Mouse (Mus musculus) large intestine, adult 2 months (tissue): Measurements from ENCODE around the gene Clint1. TPM values are rescaled to one million over a fixed set of nuclear protein-coding genes. Genes with fewer than 3 reads are reported as not detected.

Experiments
- DNase-seq: peaks from one replicate; pipeline ENCODE4 v3.0.0-alpha.2; 2012; ENCODE audit warnings: low read depth, low spot score
- WGBS: fragments of 180-500 bp; shearing (Covaris S2); methylation state at CpG from one replicate; pipeline ENCODE4 v1.1.7; 2018; 5-methylcytosine and 5-hydroxymethylcytosine counted together
- polyA plus RNA-seq: library from polyadenylated mRNA; depleted of rRNA; stranded (reverse); fragments of >200 nt; gene quantifications from 2 replicates; pipeline ENCODE4 v1.2.3, GENCODE M21; 2012

Clint1 gene
- polyA plus RNA-seq, 1 experiment, result 78.2 TPM

DNA sequence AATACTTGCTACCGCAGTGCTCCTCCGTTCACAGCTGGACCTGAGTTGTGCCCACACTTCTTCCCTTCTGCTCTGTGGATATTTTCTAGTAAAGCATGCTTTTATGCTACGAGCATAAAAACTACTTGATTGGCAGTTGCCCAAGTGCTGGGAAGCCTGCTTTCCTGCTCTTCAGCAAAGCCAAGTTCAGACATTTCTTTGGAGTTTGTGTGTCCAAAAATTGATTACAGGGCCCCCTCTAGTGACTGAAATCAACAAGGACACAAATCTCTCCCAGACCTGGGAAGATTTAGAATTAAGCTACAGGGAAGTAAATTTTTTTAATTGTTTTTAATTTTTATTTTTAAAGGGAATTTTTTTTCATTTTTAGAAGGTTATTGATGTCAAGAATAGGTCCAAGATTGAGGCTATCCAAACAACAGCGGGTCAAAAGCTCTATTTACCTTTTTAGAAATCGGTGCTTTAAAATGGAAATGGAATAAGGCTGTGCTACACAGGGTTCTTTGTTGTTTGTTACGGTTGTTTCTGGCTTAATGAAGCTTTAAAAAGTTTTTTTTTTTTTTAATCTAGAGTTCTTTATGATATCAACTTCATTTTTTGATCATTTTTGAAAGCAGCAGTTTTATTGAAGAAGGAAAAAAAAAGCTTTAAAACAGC lies 29.3 kb downstream of the Clint1 start:
- DNase-seq, result no peak

DNA sequence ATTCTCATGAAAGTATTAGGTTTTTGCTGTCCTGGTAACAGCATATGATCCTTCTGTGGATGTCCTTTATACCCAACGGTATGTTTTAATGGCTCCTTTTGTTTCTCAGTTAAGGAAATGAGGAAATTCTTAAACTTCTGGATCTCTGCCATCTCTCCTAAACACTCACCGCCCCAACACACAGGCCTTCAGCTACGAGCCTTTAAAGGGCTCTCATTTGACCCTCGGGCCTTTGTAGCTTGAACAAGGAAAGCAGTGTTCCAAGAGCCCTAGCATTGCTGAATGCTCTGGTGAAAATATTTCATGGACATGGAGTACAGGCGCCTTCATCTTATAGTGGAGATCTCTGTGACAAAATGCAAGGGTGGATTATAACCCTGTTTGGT lies 29.8 kb downstream of the Clint1 start:
- 11% methylated on average over 5 of the region's 5 CpGs for WGBS
- no peak for DNase-seq

More for the DNA sequence above, 29.3 kb downstream of the Clint1 start:
- WGBS, result 19% methylated on average over 6 of the region's 6 CpGs

DNA sequence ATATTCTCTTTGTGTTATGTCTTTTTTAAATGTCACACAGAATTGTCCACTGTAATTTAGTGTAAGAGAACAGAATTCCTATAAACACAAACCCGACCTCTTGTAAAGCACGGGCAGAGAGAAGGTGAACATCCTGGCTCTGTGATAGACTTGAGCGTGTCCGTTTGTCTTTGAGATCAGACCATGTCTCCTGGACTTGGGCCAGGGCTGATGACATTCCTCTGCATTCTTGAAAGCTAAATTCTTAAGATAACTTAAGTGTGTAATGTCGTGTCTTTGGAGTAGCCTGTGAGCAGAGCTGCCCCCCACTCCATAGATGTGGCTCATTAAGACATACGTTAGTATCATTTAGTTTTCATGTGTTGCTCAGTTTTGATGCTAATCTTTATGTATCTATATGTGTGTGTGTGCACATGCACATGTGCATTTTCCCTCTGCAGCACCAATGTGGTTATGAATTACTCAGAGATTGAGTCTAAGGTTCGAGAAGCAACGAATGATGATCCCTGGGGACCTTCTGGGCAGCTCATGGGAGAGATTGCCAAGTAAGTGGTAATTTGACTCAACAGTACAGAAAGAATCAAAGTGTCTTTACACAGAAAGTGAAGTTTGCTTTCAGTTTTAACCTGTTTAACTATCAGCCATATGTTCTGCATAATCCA lies 31.6 kb downstream of the Clint1 start:
- 24% methylated on average over 8 of the region's 8 CpGs for WGBS
- no peak for DNase-seq

DNA sequence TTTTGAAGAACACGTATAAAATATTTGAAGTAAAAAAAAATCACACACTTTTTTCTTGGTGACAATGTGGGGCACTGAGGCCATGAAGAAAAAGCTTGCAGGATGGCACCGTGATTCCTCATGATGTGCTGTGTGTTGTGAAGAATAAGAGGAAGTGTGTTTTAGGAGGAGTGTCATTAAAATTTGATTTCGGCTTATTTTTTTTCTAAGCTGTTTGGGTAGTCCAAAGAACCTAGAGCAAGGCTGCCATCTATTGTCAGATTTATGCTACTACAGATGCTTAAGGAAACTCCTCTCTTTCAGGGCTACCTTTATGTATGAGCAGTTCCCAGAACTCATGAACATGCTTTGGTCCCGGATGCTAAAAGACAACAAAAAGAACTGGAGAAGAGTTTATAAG lies 32.2 kb downstream of the Clint1 start:
- DNase-seq, result no peak

DNA sequence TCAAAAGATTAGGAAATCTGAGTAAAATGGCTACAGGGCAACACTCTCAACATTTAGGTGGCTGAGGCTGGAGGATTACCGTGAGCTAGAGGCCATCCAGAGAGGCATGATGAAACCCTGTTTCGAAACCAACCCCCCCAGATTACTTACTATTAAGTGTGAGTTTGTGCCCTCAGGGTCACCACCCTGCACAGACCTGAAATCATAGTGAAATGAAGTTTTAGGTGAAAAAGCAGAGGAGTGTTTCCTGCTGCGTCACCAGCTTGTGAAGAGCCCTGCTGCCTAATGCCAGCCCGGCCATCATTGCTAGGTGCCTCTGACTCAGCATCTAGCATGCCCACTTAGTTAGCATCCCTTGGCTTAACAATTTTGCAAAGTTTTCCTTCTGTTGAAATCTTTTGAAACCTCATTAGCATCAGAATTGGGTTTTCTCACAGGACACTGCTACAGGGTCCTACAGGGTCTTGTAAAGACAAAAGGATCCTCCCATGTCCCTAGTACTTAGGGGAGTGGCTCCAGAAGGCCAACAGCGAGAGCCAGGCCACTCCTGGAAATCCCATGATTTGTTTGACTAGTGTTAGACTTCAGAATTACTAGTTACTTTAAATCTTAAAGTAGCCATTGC lies 33.9 kb downstream of the Clint1 start:
- 83% methylated on average over 5 of the region's 5 CpGs for WGBS
- DNase-seq, result no peak

More for the DNA sequence above, 32.2 kb downstream of the Clint1 start:
- 25% methylated on average over 4 of the region's 4 CpGs for WGBS

DNA sequence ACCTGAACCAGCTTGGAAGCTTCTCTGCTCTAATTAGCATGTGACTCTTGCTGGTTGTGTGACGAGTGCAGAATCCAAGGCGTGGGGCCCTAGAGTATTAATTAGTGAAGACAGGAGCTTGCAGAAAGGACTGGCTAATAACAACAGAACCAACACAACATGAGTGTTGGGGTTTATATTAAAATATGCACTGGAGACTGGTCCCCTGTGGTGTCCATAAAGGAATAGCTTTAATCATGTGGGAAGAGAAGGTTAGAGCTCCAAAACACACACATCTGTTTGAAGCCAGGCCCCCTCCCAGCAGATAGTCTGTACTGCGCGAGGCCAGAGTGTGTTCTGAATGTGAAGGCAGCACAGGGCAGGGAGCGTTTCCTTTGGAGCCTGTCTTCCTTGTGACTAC lies 34.7 kb downstream of the Clint1 start:
- 95% methylated on average over 5 of the region's 5 CpGs for WGBS
- no peak for DNase-seq

DNA sequence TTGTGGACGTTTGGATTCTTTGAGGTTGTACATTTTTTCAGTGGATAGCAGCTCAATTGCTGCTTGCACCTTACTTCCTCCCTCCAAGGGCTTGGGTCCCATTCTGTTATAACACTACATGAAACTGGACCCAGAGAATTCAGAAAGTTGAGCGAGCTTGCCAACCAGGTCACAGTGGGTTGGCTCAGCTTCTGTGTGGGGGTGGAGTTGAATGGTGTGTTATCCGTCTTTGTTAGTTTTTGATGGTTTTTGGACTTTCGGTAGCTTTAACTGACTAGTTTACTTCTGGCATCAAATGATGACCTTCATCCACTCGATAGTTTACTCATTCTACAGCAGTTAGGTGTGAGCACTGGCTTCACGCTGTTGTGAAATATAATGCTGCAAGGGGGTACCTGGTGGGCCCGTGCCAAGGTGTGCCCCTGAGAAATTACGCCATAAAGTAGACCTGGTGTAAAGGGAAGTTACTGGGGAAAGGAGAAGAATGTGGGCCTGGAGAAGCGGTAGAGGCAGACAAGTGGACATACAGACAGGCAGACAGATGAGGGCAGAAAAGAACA lies 36.7 kb downstream of the Clint1 start:
- WGBS, result 75% methylated on average over 9 of the region's 9 CpGs
- DNase-seq, result no peak

DNA sequence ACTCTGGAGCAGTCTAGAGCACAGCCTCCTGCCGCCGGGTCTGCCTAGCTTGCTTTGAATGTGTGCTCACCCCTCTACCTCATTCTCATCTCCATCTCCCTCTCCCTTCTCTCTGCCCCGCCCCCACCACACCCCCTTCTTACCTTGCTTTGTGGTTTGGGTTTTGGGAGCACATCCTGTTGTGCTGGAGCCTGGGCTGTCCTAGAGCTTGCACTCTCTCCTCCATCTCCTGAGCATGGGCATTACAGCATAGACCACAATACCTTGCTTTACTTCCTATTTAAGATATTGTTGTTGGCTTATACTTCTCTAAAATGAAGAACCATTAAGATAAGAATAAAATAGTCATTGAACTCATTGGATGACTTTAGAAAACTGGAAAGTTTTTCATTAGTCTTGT lies 38.1 kb downstream of the Clint1 start:
- no peak for DNase-seq
- WGBS, result 73% methylated on average over 3 of the region's 3 CpGs

DNA sequence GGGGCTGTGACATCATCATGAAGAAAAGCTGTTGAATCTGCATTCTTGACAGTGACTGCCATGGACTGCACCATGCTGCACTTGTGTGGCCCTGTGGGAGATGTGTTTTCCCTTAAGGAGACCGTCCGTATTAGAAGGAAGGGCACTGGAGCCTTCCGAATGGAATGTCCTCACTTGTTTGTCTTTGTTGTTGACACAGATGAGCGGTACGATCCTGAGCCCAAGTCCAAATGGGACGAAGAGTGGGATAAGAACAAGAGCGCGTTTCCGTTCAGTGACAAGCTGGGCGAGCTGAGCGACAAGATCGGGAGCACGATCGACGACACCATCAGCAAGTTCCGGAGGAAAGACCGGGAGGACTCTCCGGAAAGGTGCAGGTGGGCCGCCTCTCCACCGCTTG lies 38.6 kb downstream of the Clint1 start:
- WGBS, result 87% methylated on average over 20 of the region's 20 CpGs
- no peak for DNase-seq

DNA sequence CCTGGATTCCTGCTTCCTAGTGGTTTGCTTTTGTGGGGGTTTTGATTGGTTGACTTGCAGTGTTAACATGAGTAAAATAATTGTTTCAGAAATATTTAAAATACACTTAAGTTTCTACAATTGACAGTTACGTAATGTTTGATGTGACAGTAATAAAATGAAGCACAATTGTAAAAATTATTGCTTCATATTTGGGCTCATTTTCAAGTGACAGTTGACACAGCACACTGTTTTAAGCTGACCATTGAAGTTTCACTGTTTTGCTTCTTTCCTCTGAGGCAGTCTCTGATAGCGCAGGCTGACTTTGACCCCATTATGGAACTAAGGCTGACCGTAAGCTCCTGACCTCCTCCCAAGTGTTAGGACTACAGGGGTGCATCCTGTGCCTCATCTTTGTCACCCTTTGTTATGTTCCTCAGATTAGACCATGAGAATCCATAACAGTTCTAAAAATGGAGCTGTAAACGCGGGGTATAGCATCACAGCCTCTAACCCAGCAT lies 41.1 kb downstream of the Clint1 start:
- WGBS, result 81% methylated on average over 5 of the region's 5 CpGs
- no peak for DNase-seq

DNA sequence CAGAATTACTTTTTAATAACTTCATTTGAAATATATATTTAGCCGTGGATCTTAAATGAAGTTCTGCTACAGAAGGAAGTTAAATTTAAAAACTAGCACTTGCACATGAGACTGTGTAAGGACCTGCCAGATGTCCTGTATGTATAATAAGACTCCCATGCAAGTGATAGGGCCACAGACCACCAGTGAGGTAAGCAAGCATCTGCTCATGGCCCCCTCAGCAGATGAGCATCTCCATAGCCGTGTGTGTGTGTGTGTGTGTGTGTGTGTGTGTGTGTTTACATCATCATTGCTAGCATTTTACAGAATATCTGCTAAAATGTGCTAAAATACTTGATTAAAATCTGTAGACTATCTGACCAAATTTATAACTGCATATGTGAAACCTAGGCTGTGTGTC lies 45.5 kb downstream of the Clint1 start:
- DNase-seq, result no peak
- WGBS, result 90% methylated on average over 2 of the region's 2 CpGs

DNA sequence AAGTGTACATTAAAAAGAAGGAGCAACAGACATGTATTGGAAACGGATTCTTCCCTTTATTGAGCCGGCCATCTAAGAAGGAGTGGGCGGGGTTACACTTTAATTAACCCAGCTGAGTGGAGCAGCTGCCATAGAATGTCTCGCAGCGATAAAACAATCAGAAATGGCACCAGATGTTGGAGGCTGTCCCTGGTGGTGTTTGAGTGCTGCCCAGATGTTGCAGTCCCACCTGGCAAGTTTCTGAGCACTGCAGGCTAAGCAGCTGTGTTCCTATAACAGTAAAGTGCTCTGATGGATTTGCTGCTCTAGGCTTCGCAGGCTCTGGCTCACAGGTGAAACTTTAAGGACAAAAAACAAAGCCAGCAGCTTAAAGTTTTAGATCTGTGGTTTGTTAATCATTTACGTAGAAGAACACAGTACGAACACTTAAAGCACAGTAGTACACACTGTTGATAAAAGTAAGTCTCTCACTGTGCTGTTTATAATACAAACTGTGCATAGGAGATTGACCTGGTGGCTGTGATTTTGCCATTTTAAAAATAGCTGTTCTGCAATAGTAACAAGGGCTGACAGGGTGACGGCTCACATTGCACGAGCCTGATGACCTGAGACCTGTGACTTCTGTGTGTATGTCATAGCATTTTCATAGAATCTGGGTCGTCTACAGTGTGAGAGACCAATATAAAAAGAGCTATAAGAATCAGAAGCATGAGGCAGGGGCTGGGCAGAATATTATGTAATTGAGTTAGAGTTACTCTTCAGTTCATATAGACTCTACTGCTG lies 48.6 kb downstream of the Clint1 start:
- 34% methylated on average over 11 of the region's 11 CpGs for WGBS

DNA sequence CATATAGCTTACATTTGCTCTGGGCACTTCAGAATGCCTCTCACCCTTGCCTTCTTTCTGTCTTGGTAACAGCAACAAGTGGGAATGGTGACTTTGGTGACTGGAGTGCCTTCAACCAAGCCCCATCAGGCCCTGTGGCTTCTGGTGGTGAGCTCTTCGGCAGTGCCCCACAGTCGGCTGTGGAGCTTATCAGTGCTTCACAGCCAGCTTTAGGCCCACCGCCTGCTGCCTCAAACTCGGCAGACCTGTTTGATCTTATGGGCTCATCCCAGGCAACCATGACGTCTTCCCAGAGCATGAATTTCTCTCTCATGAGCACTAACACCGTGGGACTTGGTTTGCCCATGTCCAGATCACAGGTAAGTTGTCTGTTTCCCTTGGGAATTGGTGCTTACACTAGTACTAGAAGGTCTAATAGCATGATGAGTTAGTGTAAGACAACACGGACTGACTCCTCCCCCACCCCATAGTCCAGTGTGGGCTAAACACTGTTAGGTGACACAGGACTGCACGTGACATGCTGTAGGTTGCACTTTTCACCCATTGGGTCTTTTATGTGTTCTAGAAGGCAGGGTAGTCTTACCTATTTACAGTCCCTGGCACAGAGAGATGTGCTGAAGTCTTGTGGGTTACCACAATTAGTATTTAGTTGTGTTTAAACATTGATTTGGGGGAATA lies 54.4 kb downstream of the Clint1 start:
- 87% methylated on average over 8 of the region's 8 CpGs for WGBS

More for the DNA sequence above, 48.6 kb downstream of the Clint1 start:
- DNase-seq, result no peak

DNA sequence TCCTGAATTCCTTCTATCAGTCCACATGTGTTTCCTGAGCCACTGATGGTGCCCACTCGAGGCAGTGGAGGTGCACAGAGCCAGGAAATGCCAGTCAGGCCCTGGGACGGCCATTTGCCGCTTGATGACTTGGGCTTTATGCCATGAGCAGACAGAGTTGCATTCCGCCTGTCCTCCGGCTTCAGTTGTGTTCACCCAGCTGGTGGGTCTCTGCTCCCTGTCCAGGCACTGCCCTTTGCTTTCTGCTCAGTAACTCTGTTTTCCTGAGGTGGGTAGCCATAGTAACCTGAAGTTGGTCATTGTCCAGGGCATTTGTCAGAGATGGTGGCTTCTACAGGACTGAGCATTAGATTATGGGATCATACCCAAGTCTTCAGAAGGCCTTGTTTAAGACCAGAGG lies 55.5 kb downstream of the Clint1 start:
- 70% methylated on average over 5 of the region's 5 CpGs for WGBS
- DNase-seq, result no peak

More for the DNA sequence above, 54.4 kb downstream of the Clint1 start:
- DNase-seq, result no peak

DNA sequence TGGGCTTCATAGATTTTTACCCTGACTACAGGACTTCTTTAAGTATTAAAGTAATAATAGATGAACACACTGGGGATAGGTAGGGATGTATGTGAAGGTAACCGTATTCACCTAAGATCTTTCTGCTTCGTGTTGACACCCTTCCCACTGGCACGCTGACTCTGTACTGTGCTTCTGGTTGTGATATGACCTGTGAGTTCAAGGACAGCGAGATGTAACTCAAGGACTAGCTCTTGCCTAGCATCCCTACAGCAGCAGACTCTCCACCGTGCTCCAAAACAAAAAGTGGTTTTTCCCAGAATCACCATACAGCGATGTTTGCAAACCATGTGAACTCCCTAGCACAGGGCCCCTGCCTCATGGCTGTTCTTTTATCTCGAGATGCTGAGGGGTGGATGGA lies 56.2 kb downstream of the Clint1 start:
- WGBS, result 93% methylated on average over 7 of the region's 7 CpGs

DNA sequence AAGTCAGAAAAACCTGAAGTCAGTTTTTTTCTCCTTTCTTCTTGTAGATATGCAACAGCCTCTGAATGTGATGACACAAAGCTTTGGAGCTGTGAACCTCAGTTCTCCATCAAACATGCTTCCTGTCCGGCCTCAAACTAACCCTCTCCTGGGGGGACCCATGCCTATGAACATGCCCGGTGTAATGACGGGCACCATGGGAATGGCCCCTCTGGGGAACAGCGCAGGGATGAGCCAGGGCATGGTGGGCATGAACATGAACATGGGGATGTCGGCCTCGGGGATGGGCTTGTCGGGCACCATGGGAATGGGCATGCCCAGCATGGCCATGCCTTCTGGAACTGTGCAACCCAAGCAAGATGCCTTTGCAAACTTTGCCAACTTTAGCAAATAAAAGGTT lies 57.0 kb downstream of the Clint1 start:
- WGBS, result 97% methylated on average over 7 of the region's 7 CpGs
- no peak for DNase-seq

More for the DNA sequence above, 56.2 kb downstream of the Clint1 start:
- DNase-seq, result no peak

DNA sequence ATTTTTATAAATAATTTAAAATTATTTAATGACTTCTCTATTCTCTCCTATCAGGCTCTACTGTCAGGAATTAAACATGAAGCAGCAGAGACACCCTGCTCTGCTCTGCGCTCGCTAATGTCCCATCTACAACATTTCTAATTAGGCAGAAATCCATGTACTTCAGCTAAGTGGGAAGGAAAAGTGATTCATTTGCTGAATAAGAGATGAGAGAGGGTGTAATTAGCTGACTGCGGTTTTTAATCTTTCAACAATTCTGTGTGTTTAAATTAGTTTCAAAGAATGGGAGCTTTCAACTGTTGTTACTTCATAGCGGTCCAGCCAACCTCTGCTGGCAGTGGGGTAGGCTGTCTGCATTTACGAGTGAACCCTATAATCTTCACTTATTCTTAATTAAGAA lies 58.9 kb downstream of the Clint1 start:
- DNase-seq, result no peak
- WGBS, result 96% methylated on average over 5 of the region's 5 CpGs

DNA sequence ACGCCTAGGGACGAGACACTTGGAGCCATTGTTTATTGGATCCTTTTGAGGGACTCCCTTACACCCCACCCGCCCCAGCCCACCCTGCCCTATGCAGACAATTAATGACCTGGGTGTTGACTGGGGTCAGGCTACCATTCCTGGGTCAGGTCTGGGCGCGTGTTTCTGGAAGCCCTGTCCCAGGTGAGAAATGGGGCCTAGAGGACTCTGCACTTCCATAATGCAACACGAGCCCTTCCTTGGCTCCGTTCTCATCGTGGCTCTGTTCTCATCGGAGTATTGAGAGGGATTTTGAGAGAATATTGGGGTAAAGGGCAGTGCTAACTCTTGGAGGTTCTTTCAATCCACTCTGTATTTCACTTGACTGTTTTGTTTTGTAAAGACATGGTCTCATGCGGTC lies 64.3 kb downstream of the Clint1 start:
- 78% methylated on average over 10 of the region's 10 CpGs for WGBS
- DNase-seq, result no peak

DNA sequence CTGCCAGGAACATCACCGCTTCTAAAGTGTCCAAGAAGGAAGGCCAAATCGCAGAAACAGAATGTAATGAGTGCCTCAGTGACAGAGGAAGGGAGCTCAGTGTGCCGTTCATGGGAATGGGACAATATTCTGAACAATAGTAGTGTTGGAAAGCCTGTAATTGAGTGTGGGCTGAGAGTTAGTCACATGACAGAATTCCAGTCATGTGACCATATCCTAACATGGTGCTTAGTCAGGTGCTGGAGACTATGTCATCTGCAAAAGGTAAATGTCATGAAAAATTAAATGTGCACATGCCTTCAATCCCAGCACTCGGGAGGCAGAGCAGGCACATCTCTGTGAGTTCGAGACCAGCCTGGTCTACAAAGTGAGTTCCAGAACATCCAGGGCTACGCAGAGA lies 66.2 kb downstream of the Clint1 start:
- DNase-seq, result no peak
- WGBS, result 89% methylated on average over 6 of the region's 6 CpGs
